In genomic region chr6:140278750-140279149, GRCm38 (mm10) we compare ENCODE assay signal across 29 mouse cellular contexts.
DNase-seq lines count a peak whose midpoint lies in the region; ATAC-seq and TF ChIP-seq lines count a peak whose summit lies in the region.
"Had no signal": no experiment of that assay in that cellular context is flagged by ENCODE, and none has a peak within 500 bp of the region (broad histone marks: within the 10 kb centered on the region; RNA-seq: fewer than 3 reads in every experiment).

No protein-coding gene starts in this region.

- H3K4me1 ChIP-seq in kidney, embryonic 16.5 days (ENCODE audit: insufficient read depth, low read length) = peaks cover 26% of the 10 kb centered on the region
- peaks cover 10% of the 10 kb centered on the region; the same call in 1 of the 2 replicates for H3K4me1 ChIP-seq in neural tube, embryonic 12.5 days
- H3K4me1 ChIP-seq in neural tube, embryonic 15.5 days = peaks cover 19% of the 10 kb centered on the region; the same call in 1 of the 2 replicates

- peak; percentile 17 for DNase-seq in adrenal gland, postnatal 14 days
- DNase-seq in adrenal gland, postnatal 25 days = no peak
- no peak for DNase-seq in kidney, postnatal 36 days
- DNase-seq in mesoderm, embryonic 11.5 days (ENCODE audit: low read depth, low spot score) = peak; percentile 51
- no peak for DNase-seq in layer of hippocampus, adult 2 months (ENCODE audit: low spot score in 2 of 2)
- DNase-seq: adrenal gland, adult 2 months; cerebellum, adult 8-10 months; cerebellum, postnatal 25 days; forebrain, postnatal 0 days; gastrocnemius, postnatal 14 days; heart, adult 2 months; kidney, postnatal 4 days; layer of hippocampus, adult 9-11 months; retina, postnatal 1 day; right cerebral cortex, postnatal 14 days; thymus, adult 18-20 months; thymus, postnatal 25 days had no signal

- no peak for TF ChIP-seq CTCF in layer of hippocampus, adult 2 months (conservative IDR thresholded peaks at IDR 0.05)

- H3K27ac ChIP-seq in kidney, embryonic 16.5 days (ENCODE audit: low read length) = peak overlapping the region; percentile 2; the same call in 1 of the 2 replicates
- H3K27ac ChIP-seq in neural tube, embryonic 12.5 days = no peak overlapping the region
- H3K27ac ChIP-seq in neural tube, embryonic 15.5 days (replicated peaks) = no peak overlapping the region
- no peak overlapping the region for H3K27ac ChIP-seq in layer of hippocampus, adult 2 months
- H3K27ac ChIP-seq: heart, adult 2 months; hindbrain, embryonic 14.5 days; lung, embryonic 15.5 days had no signal

- no peaks in the 10 kb centered on the region for H3K9me3 ChIP-seq in kidney, embryonic 16.5 days (ENCODE audit: low read length)
- H3K9me3 ChIP-seq in neural tube, embryonic 12.5 days = no peaks in the 10 kb centered on the region
- H3K9me3 ChIP-seq in neural tube, embryonic 15.5 days (replicated peaks) = no peaks in the 10 kb centered on the region
- H3K9me3 ChIP-seq: heart, embryonic 12.5 days; lung, embryonic 15.5 days had no signal

- no peaks in the 10 kb centered on the region for H3K36me3 ChIP-seq in kidney, embryonic 16.5 days (ENCODE audit: insufficient read depth, low read length)
- H3K36me3 ChIP-seq in neural tube, embryonic 12.5 days = no peaks in the 10 kb centered on the region
- no peaks in the 10 kb centered on the region for H3K36me3 ChIP-seq in neural tube, embryonic 15.5 days
- H3K36me3 ChIP-seq: heart, embryonic 12.5 days; lung, embryonic 15.5 days had no signal

- H3K4me3 ChIP-seq in kidney, embryonic 16.5 days (ENCODE audit: low read length) = no peak overlapping the region
- no peak overlapping the region for H3K4me3 ChIP-seq in neural tube, embryonic 12.5 days
- no peak overlapping the region for H3K4me3 ChIP-seq in neural tube, embryonic 15.5 days (replicated peaks)
- no peak overlapping the region for H3K4me3 ChIP-seq in layer of hippocampus, adult 2 months
- H3K4me3 ChIP-seq: erythroblast, embryonic 14.5 days; heart, adult 2 months; heart, embryonic 12.5 days; lung, embryonic 15.5 days had no signal

- ATAC-seq in kidney, embryonic 16.5 days (ENCODE audit: low FRiP score, low TSS enrichment) = peak; percentile 24; the same call in 1 of the 2 replicates
- ATAC-seq in neural tube, embryonic 12.5 days (ENCODE audit: low FRiP score, low read depth) = peak; percentile 60; the same call in 1 of the 2 replicates
- ATAC-seq in neural tube, embryonic 15.5 days (ENCODE audit: low FRiP score) = no peak
- ATAC-seq: activated CD4-positive, CD25-positive, alpha-beta regulatory T cell, adult 4 months; forebrain, postnatal 0 days; midbrain, embryonic 16.5 days had no signal

- no peak overlapping the region for H3K9ac ChIP-seq in kidney, embryonic 16.5 days (replicated peaks; ENCODE audit: low read length)
- H3K9ac ChIP-seq in neural tube, embryonic 12.5 days = no peak overlapping the region
- no peak overlapping the region for H3K9ac ChIP-seq in neural tube, embryonic 15.5 days (replicated peaks)
- H3K9ac ChIP-seq: forebrain, postnatal 0 days; heart, embryonic 12.5 days; hindbrain, embryonic 14.5 days; lung, embryonic 15.5 days had no signal

- WGBS in kidney, embryonic 16.5 days = 12% methylated on average over 5 of the region's 5 CpGs
- 17% methylated on average over 5 of the region's 5 CpGs for WGBS in neural tube, embryonic 12.5 days
- 15% methylated on average over 5 of the region's 5 CpGs for WGBS in neural tube, embryonic 15.5 days

- H3K27me3 ChIP-seq in kidney, embryonic 16.5 days (ENCODE audit: insufficient read depth, low read length) = no peaks in the 10 kb centered on the region
- no peaks in the 10 kb centered on the region for H3K27me3 ChIP-seq in neural tube, embryonic 12.5 days (replicated peaks)
- no peaks in the 10 kb centered on the region for H3K27me3 ChIP-seq in neural tube, embryonic 15.5 days (replicated peaks)
- H3K27me3 ChIP-seq: CH12.LX; heart, embryonic 12.5 days; lung, embryonic 15.5 days had no signal

- no peak overlapping the region for H3K4me2 ChIP-seq in kidney, embryonic 16.5 days (replicated peaks; ENCODE audit: low read depth, low read length)
- H3K4me2 ChIP-seq in neural tube, embryonic 12.5 days (replicated peaks) = no peak overlapping the region; the same call in 1 of the 2 replicates
- no peak overlapping the region for H3K4me2 ChIP-seq in neural tube, embryonic 15.5 days
- H3K4me2 ChIP-seq: heart, embryonic 12.5 days; hindbrain, embryonic 14.5 days; liver, embryonic 11.5 days; lung, embryonic 15.5 days; midbrain, embryonic 11.5 days had no signal

Comparison
In these comparisons a context has a peak if more than half of its experiments do, and no peak if none do; other contexts are left out.
1. DNase-seq: peak in adrenal gland, postnatal 14 days (single experiment) and mesoderm, embryonic 11.5 days (single experiment); none in adrenal gland, postnatal 25 days (single experiment), kidney, postnatal 36 days (0 of 2) and layer of hippocampus, adult 2 months (0 of 2).